Mouse (Mus musculus) MEL (cell line): ENCODE measurements at regions not wholly inside any gene's neighbourhood (a gene's known extent, or its start where the extent isn't known, plus 50 kb on each side); places are given as distances from the start of the nearest gene placed in this dataset.
"Not testable (repeated sequence)": the region's sequence is repeated elsewhere in the genome, so short reads cannot be mapped to it uniquely, and the experiment has no call there.

Experiments
- DNase-seq: peaks from one replicate; pipeline ENCODE4 v3.0.0; 2011; ENCODE audit warnings: low read depth, low spot score
- H3K27ac ChIP-seq: 2 replicates; pipeline ENCODE4 v1.5.1; 2012; ENCODE audit warnings: low read depth, mild to moderate bottlenecking, control low read depth, low read length, moderate library complexity; ENCODE audit not compliant: control insufficient read depth
- H3K27me3 ChIP-seq, 2 experiments: fragments of 150-350 bp in 1 of 2; sonication (generic) in 1 of 2; 2 replicates each; pipeline ENCODE4 v1.6.1; 2012; ENCODE audit warnings: low read length in 2 of 2, mild to moderate bottlenecking in 2 of 2, improper control_type of control experiment in 1 of 2, moderate library complexity in 1 of 2; ENCODE audit not compliant: insufficient read depth in 2 of 2, control insufficient read depth in 1 of 2
- H3K36me3 ChIP-seq, 2 experiments: 2 replicates each; pipeline ENCODE4 v1.6.1; 2012 to 2014; ENCODE audit warnings: low read length in 2 of 2, improper control_type of control experiment in 1 of 2, inconsistent platforms in 1 of 2, mild to moderate bottlenecking in 1 of 2; ENCODE audit not compliant: insufficient read depth in 2 of 2, control insufficient read depth in 1 of 2
- H3K4me1 ChIP-seq, 2 experiments: fragments of 150-350 bp in 1 of 2; sonication (generic) in 1 of 2; 2 replicates each; pipeline ENCODE4 v1.6.1; 2012; ENCODE audit warnings: low read length in 2 of 2, improper control_type of control experiment in 1 of 2, mild to moderate bottlenecking in 1 of 2; ENCODE audit not compliant: insufficient read depth in 2 of 2, control insufficient read depth in 1 of 2
- H3K4me3 ChIP-seq, 2 experiments: fragments of 150-350 bp in 1 of 2; sonication (generic) in 1 of 2; 2 replicates each; pipeline ENCODE4 v1.5.1; 2012; ENCODE audit warnings: low read depth in 2 of 2, low read length in 2 of 2, mild to moderate bottlenecking in 2 of 2, moderate library complexity in 2 of 2, control low read depth in 1 of 2, improper control_type of control experiment in 1 of 2; ENCODE audit not compliant: control insufficient read depth in 1 of 2, insufficient read depth in 1 of 2
- H3K79me2 ChIP-seq: 2 replicates; pipeline ENCODE4 v1.6.1; 2012; ENCODE audit warnings: mild to moderate bottlenecking, low read length, moderate library complexity; ENCODE audit not compliant: control insufficient read depth, poor library complexity, insufficient read depth
- H3K9ac ChIP-seq: 2 replicates; pipeline ENCODE4 v1.6.1; 2012; ENCODE audit warnings: low read depth, mild to moderate bottlenecking, control low read depth, low read length, moderate library complexity; ENCODE audit not compliant: control insufficient read depth, poor library complexity, severe bottlenecking
- H3K9me3 ChIP-seq: fragments of 150-350 bp; sonication (generic); replicated peaks from 2 replicates; pipeline ENCODE4 v1.6.1; 2012; ENCODE audit warnings: mild to moderate bottlenecking, low read length, improper control_type of control experiment, moderate library complexity; ENCODE audit not compliant: insufficient read depth
- CHD1 ChIP-seq: IDR thresholded peaks from 2 replicates; pipeline ENCODE4 v1.6.1; 2012; ENCODE audit warnings: low read depth, mild to moderate bottlenecking, inconsistent platforms, low read length, improper control_type of control experiment
- CHD2 ChIP-seq: IDR thresholded peaks from 2 replicates; pipeline ENCODE4 v1.6.1; 2011; ENCODE audit warnings: low read length, improper control_type of control experiment
- CTCF ChIP-seq, 3 experiments: IDR thresholded peaks in 2 of 3; conservative IDR thresholded peaks in 1 of 3; 2 replicates each; pipeline ENCODE4 v1.5.1; 2011 to 2012; ENCODE audit warnings: low read length in 3 of 3, low read depth in 2 of 3, mild to moderate bottlenecking in 2 of 3, improper control_type of control experiment in 1 of 3, inconsistent platforms in 1 of 3, mixed read lengths in 1 of 3, moderate library complexity in 1 of 3; ENCODE audit not compliant: control insufficient read depth in 1 of 3, insufficient read depth in 1 of 3, poor library complexity in 1 of 3, severe bottlenecking in 1 of 3
- E2F4 ChIP-seq: IDR thresholded peaks from 2 replicates; pipeline ENCODE4 v1.6.1; 2011; ENCODE audit warnings: low read depth, low read length, improper control_type of control experiment, borderline replicate concordance
- EP300 ChIP-seq, 2 experiments: IDR thresholded peaks; 2 replicates each; pipeline ENCODE4 v1.6.1; 2011; ENCODE audit warnings: improper control_type of control experiment in 2 of 2, low read length in 2 of 2, low read depth in 1 of 2, mild to moderate bottlenecking in 1 of 2
- GABPA ChIP-seq: IDR thresholded peaks from 2 replicates; pipeline ENCODE4 v1.6.1; 2012; ENCODE audit warnings: low read depth, mild to moderate bottlenecking, inconsistent platforms, low read length, improper control_type of control experiment, moderate library complexity
- HCFC1 ChIP-seq: IDR thresholded peaks from 2 replicates; pipeline ENCODE4 v1.6.1; 2012; ENCODE audit warnings: low read depth, mild to moderate bottlenecking, inconsistent platforms, low read length, improper control_type of control experiment, moderate library complexity
- JUND ChIP-seq: IDR thresholded peaks from 2 replicates; pipeline ENCODE4 v1.6.1; 2011; ENCODE audit warnings: low read depth, mild to moderate bottlenecking, improper control_type of control experiment, low read length
- KAT2A ChIP-seq: conservative IDR thresholded peaks from 2 replicates; pipeline ENCODE4 v1.6.1; 2012; ENCODE audit warnings: low read depth, low read length, improper control_type of control experiment, inconsistent platforms
- MAFK ChIP-seq: IDR thresholded peaks from 2 replicates; pipeline ENCODE4 v1.6.1; 2011; ENCODE audit warnings: low read depth, mild to moderate bottlenecking, low read length, improper control_type of control experiment, borderline replicate concordance
- MAX ChIP-seq: IDR thresholded peaks from 2 replicates; pipeline ENCODE4 v1.6.1; 2011; ENCODE audit warnings: low read length, improper control_type of control experiment
- MAZ ChIP-seq: IDR thresholded peaks from 2 replicates; pipeline ENCODE4 v1.6.1; 2012; ENCODE audit warnings: low read depth, mild to moderate bottlenecking, inconsistent platforms, low read length, improper control_type of control experiment
- MEF2A ChIP-seq: IDR thresholded peaks from 2 replicates; pipeline ENCODE4 v1.6.1; 2014; ENCODE audit warnings: low read depth, mild to moderate bottlenecking, inconsistent platforms, low read length, improper control_type of control experiment; ENCODE audit not compliant: poor library complexity, insufficient replicate concordance, severe bottlenecking; ENCODE audit errors: extremely low read depth
- MXI1 ChIP-seq: IDR thresholded peaks from 2 replicates; pipeline ENCODE4 v1.6.1; 2011; ENCODE audit warnings: mild to moderate bottlenecking, low read depth, low read length, improper control_type of control experiment
- MYB ChIP-seq: IDR thresholded peaks from 2 replicates; pipeline ENCODE4 v1.6.1; 2011; ENCODE audit warnings: mild to moderate bottlenecking, low read depth, low read length, improper control_type of control experiment
- MYC ChIP-seq: IDR thresholded peaks from 2 replicates; pipeline ENCODE4 v1.6.1; 2011; ENCODE audit warnings: low read depth, mild to moderate bottlenecking, low read length, improper control_type of control experiment, moderate library complexity
- NELFE ChIP-seq: IDR thresholded peaks from 2 replicates; pipeline ENCODE4 v1.6.1; 2011; ENCODE audit warnings: low read depth, low read length, improper control_type of control experiment
- NRF1 ChIP-seq: IDR thresholded peaks from 2 replicates; pipeline ENCODE4 v1.6.1; 2014; ENCODE audit warnings: low read depth, mild to moderate bottlenecking, inconsistent platforms, low read length, improper control_type of control experiment, moderate library complexity; ENCODE audit not compliant: poor library complexity, insufficient read depth, severe bottlenecking
- POLR2AphosphoS2 ChIP-seq: IDR thresholded peaks from 2 replicates; pipeline ENCODE4 v1.6.1; 2011; ENCODE audit warnings: low read length, improper control_type of control experiment
- TBP ChIP-seq: IDR thresholded peaks from 2 replicates; pipeline ENCODE4 v1.8.0; 2011; ENCODE audit warnings: low read depth, low read length, improper control_type of control experiment
- UBTF ChIP-seq: IDR thresholded peaks from 2 replicates; pipeline ENCODE4 v1.6.1; 2012; ENCODE audit warnings: low read depth, mild to moderate bottlenecking, inconsistent platforms, low read length, improper control_type of control experiment, moderate library complexity, borderline replicate concordance; ENCODE audit not compliant: insufficient read depth
- USF1 ChIP-seq: IDR thresholded peaks from 2 replicates; pipeline ENCODE4 v1.6.1; 2014; ENCODE audit warnings: low read depth, mild to moderate bottlenecking, inconsistent platforms, low read length, improper control_type of control experiment, moderate library complexity
- ZNF384 ChIP-seq: IDR thresholded peaks from 2 replicates; pipeline ENCODE4 v1.6.1; 2012; ENCODE audit warnings: low read depth, mild to moderate bottlenecking, inconsistent platforms, low read length, improper control_type of control experiment

- not testable (repeated sequence) for DNase-seq, H3K9me3 ChIP-seq, H3K9ac ChIP-seq, H3K4me3 ChIP-seq, H3K27ac ChIP-seq, H3K79me2 ChIP-seq, H3K27me3 ChIP-seq, H3K36me3 ChIP-seq, H3K4me1 ChIP-seq
Measured at GRCm38 (mm10) chr16:31575646-31576045, 87.6 kb upstream of the Dlg1 start.

DNA sequence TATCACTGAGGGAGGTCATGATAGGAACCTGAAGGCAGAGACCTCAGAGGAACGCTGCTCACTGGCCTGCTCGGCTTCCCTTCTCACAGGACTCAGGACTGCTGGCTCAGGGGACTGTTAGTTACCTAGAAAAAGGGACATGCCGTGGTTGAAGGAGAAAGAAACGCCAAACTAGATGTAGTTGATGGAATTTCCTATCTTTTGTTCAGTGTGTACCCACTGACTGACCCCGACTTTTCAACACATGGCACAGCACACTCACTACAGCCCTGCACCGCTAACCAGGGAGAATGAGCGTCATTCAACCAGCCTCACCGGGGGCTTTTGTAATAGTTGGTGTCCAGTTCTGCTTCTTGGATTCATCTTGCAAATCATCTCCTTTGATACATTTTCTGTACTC is 86.8 kb upstream of the Dlg1 start:
- H3K27me3 ChIP-seq, result peaks cover 0 to 5% of the 10 kb centered on the region in 2 experiments; a peak in 2 of 4 replicates
- TF ChIP-seq MAFK (no peak), CHD1 (no peak), MYB (no peak), MEF2A (no peak), CTCF (IDR thresholded peaks at IDR 0.05 in 2 of 3, conservative IDR thresholded peaks at IDR 0.05 in 1 of 3; ENCODE audit: control insufficient read depth in 1 of 3, insufficient read depth in 1 of 3, low read depth in 2 of 3, low read length in 3 of 3, poor library complexity in 1 of 3, severe bottlenecking in 1 of 3) (no peak), MAX (no peak), USF1 (no peak), MXI1 (no peak), NELFE (no peak), E2F4 (no peak), GABPA (no peak), HCFC1 (no peak), TBP (no peak)
- H3K4me1 ChIP-seq, result no peaks in the 10 kb centered on the region
- no peaks in the 10 kb centered on the region for H3K9me3 ChIP-seq
- H3K27ac ChIP-seq, result no peak overlapping the region
- no peak for DNase-seq
- H3K36me3 ChIP-seq, result no peaks in the 10 kb centered on the region
- no peak overlapping the region for H3K9ac ChIP-seq
- H3K4me3 ChIP-seq, result no peak overlapping the region
- H3K79me2 ChIP-seq, result no peaks in the 10 kb centered on the region

DNA sequence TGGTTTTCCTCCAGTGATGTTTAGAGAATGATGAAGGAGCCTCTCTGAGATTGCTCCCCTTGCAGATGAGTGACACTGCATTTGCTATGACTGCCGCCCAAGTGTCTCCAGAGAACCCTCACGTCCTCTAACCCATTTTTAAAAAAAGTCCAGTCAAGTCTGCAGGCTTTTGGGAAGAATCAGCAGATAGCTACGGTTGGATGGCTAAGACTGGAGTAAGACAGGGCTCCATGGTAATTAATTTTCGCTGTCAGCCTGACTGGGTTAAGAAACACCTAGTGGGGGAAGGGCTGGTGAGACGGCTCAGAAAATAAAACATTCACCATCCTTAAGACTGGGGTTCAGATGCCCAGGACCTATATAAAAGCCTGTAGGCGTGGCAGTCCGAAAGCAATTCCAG is 85.9 kb upstream of the Dlg1 start:
- Histone ChIP-seq H3K9ac (no peak overlapping the region), H3K27me3 (peaks cover 0 to 4% of the 10 kb centered on the region in 2 experiments; a peak in 3 of 4 replicates), H3K4me3 (no peak overlapping the region), H3K79me2 (no peaks in the 10 kb centered on the region), H3K4me1 (no peaks in the 10 kb centered on the region), H3K27ac (no peak overlapping the region), H3K9me3 (no peaks in the 10 kb centered on the region), H3K36me3 (no peaks in the 10 kb centered on the region)
- TF ChIP-seq EP300 (IDR thresholded peaks at IDR 0.05; ENCODE audit: low read depth in 1 of 2, low read length in 2 of 2), result no peak
- TF ChIP-seq NRF1, result no peak
- TF ChIP-seq JUND, result no peak
- no peak for TF ChIP-seq HCFC1
- TF ChIP-seq MYB, result no peak
- no peak for TF ChIP-seq E2F4
- no peak for TF ChIP-seq KAT2A
- no peak for TF ChIP-seq ZNF384
- no peak for TF ChIP-seq GABPA
- no peak for TF ChIP-seq TBP
- TF ChIP-seq MYC, result no peak
- TF ChIP-seq USF1, result no peak
- no peak for TF ChIP-seq MAZ
- TF ChIP-seq MAFK, result no peak
- no peak for TF ChIP-seq CHD2
- TF ChIP-seq UBTF, result no peak
- TF ChIP-seq POLR2AphosphoS2, result no peak
- no peak for DNase-seq
